Mouse (Mus musculus) Patski (cell line): ENCODE measurements at regions not wholly inside any gene's neighbourhood (a gene's known extent, or its start where the extent isn't known, plus 50 kb on each side); places are given as distances from the start of the nearest gene placed in this dataset.

Experiments
- ATAC-seq: fragments of 100-300 bp; one replicate; pipeline ENCODE4 v1.8.0; 2021
- CTCF ChIA-PET: fragments of 350-600 bp; sonication (Branson Sonifier 250); formaldehyde crosslinking; loops from one replicate; lab custom pipeline; 2022; ENCODE audit warnings: inconsistent platforms; lab: Charles Lee
- POLR2A ChIA-PET: fragments of 350-600 bp; sonication (Branson Sonifier 250); formaldehyde crosslinking; loops from one replicate; lab custom pipeline; 2022; ENCODE audit warnings: antibody characterized with exemption, inconsistent platforms; lab: Charles Lee
- DNase-seq: peaks from one replicate; pipeline ENCODE4 v3.0.0-alpha.2; 2011; ENCODE audit warnings: low read depth, low spot score
- H3K27me3 ChIP-seq: fragments of 371-371 bp; one replicate; pipeline ENCODE4 v1.5.1; 2021
- CTCF ChIP-seq: fragments of 100-300 bp; IDR thresholded peaks from one replicate; pipeline ENCODE4 v1.5.1; 2021
- in situ Hi-C: fragments of 300-500 bp; cut with MboI; formaldehyde crosslinking; loops from 3 replicates; pipeline ENCODE4 v1.11.1; 2018; ENCODE audit warnings: low pct_unique_long_range_greater_than_20kb, mixed read lengths

- ChIA-PET POLR2A (no interaction called here), CTCF (no interaction called here)
- ATAC-seq (no peak), DNase-seq (no peak)
- in situ Hi-C loops, result no loop called here
- H3K27me3 ChIP-seq, result no peaks in the 10 kb centered on the region
- TF ChIP-seq CTCF, result no peak
These were observed 233.7 kb upstream of the Ldb2 start for GRCm38 (mm10) chr5:45033146-45033545.

- ATAC-seq, result no peak
- DNase-seq, result no peak
- in situ Hi-C loops, result no loop called here
- POLR2A ChIA-PET, result no interaction called here
- no peaks in the 10 kb centered on the region for H3K27me3 ChIP-seq
- CTCF ChIA-PET, result no interaction called here
- TF ChIP-seq CTCF, result no peak
These were observed 228.4 kb upstream of the Ldb2 start for GRCm38 (mm10) chr5:45027876-45028275.

GRCm38 (mm10) chr5:45025383-45025782 is 225.9 kb upstream of the Ldb2 start:
- TF ChIP-seq CTCF, result no peak
- DNase-seq (no peak), ATAC-seq (no peak)
- in situ Hi-C loops, result no loop called here
- no peaks in the 10 kb centered on the region for H3K27me3 ChIP-seq
- ChIA-PET POLR2A (no interaction called here), CTCF (no interaction called here)

- CTCF ChIA-PET, result no interaction called here
- TF ChIP-seq CTCF, result no peak
- H3K27me3 ChIP-seq, result peaks cover 3% of the 10 kb centered on the region
- POLR2A ChIA-PET, result no interaction called here
- in situ Hi-C loops, result no loop called here
- ATAC-seq, result no peak
- no peak for DNase-seq
These were observed 208.4 kb upstream of the Ldb2 start for GRCm38 (mm10) chr5:45007930-45008329.

DNA sequence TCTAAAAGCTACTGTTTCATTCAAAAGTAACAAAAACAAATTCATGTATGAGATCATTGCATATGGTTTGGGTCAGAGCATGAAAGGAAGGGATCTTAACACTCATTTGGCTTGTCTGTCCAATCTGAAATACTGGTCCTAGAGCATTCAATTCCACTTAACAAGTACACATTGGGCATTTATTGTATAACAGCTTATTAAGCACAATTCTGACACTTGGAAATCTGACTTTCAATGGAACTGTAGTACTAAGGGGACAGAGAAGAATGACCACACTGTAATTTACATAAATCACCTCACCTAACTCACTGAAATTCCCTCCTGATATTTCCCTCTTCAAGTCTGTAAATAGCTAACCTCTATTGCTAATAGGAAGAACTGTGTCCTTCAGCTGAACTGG is 201.5 kb upstream of the Ldb2 start:
- ChIA-PET CTCF (no interaction called here), POLR2A (no interaction called here)
- in situ Hi-C loops, result no loop called here
- H3K27me3 ChIP-seq, result peaks cover 3% of the 10 kb centered on the region
- no peak for TF ChIP-seq CTCF
- no peak for ATAC-seq
- DNase-seq, result no peak

DNA sequence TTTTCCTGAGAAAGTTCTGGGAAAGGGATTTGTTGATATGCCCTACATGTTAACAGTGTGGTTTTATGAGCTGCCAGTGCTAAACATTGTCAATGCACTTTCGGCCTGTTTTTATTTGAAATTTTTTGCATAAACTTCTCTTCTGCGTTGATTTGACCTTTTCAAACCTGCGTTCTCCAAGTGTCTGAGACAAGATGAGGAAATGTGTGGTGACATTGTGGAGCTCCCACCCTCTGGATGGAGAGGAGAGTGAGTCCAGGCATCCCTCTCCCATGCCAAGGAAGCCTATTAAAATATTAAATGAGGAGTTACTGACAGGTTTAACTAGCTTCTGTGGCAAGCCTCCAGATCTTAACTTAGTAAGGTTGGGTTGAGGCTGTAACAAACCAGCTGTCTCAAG is 199.6 kb upstream of the Ldb2 start:
- POLR2A ChIA-PET, result no interaction called here
- H3K27me3 ChIP-seq, result peaks cover 3% of the 10 kb centered on the region
- ATAC-seq (no peak), DNase-seq (no peak)
- TF ChIP-seq CTCF, result no peak
- in situ Hi-C loops, result no loop called here
- CTCF ChIA-PET, result interaction anchor here (1.1 kb wide), 1 partner anchor 39 kb away, joined by 3 read pairs; no protein-coding TSS in a partner anchor

DNA sequence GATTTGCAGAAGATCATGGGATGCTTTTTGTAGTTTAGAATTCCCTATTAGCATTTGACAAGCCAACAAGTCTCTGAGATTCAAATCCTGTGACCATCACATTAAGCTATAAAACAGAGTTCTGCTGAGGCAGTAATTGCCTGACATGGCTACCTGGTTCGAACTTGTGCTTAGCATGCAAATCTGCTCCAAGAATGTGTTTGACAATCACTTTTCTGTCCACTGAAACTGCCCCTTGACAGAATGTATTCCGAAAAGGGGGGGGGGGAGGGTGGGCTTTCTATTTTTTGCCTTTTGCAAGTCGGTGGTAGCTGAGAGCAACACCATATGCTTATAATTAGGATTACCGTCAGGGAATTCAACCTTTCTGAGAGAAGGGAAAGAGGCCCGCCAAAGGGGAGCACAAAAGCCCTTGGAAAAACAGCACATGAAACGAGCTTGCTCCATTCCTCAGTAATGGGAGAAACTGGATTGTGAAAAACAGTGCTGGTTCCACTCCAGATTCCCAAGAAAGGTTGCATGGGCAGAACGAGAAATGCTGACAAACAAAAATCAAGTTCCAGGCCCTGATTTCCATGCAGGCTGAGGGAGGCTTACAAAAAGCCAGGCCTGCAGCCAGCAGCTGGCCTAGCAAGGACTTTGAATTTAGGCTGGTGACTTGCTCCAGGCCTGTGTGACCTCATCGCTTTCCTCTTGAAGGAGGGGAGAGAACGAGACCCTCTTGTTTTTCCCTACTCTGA is 176.1 kb upstream of the Ldb2 start:
- ATAC-seq (no peak), DNase-seq (no peak)
- TF ChIP-seq CTCF, result no peak
- ChIA-PET CTCF (no interaction called here), POLR2A (no interaction called here)
- in situ Hi-C loops, result no loop called here
- no peaks in the 10 kb centered on the region for H3K27me3 ChIP-seq

DNA sequence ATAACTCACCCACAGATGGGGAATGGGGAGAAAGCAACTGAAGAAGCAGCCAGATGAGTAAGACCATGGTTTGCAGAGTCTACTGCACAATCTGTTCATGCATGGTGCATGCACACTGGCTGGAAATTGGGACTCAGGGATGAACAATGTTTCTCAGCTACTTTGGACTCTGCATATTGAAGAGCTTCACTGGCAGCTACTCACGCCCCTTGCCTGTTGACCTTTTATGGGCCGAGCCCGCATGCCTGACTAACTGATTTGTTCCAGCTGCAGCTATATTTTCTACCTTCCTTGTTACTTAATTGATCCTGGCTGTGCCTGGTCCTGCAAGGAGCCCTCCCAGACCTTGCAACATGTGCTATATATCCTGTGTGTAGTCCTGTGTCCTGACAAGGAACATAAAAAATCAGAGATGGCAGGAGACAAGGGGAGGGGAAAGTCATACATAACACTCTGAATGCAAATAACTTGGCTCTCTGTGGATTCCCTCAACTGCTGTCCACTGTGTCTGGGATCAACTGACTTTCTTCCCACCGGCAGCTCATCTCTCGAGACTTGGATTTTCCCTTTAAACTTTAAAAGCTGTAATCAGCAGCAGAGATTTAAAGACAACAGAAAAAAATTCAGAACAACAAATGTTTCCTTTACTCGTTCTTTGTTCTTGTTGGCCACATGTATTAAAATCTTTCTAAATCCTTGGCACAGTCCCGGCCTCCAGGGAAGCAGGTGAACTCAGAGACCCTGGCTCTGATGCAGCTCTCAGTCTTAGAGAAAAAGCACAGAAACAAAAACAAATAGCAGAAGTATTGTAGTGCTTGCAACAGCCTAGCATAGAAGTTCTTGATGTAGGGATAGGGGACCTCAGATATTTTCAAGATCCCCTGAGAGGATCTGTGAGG is 143.8 kb upstream of the Ldb2 start:
- ATAC-seq (no peak), DNase-seq (no peak)
- CTCF ChIA-PET, result no interaction called here
- no peak for TF ChIP-seq CTCF
- in situ Hi-C loops, result no loop called here
- POLR2A ChIA-PET, result no interaction called here
- H3K27me3 ChIP-seq, result no peaks in the 10 kb centered on the region

DNA sequence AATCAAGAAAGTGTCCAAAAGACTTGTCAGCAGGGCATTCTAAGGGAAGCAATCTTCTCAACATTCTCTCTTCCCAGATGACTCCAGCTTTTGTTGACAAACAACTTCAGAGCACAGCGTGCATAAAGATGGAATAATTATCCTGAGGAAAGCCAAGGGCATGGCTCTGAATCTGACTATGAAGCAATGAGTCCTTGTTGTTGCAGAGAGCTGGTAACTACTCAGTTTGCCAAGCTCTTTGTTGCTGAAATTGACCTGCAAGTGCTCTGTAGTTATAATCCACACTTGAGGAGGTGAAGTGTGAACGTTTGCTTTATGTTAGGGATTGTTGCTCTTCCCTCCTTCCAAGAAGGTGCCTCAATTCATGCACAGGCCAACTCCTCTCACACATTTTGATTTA is 143.1 kb upstream of the Ldb2 start:
- in situ Hi-C loops, result no loop called here
- DNase-seq, result no peak
- no peaks in the 10 kb centered on the region for H3K27me3 ChIP-seq
- ATAC-seq, result no peak
- ChIA-PET CTCF (no interaction called here), POLR2A (no interaction called here)
- no peak for TF ChIP-seq CTCF

GRCm38 (mm10) chr5:44925476-44925875 is 126.0 kb upstream of the Ldb2 start:
- POLR2A ChIA-PET, result no interaction called here
- no peaks in the 10 kb centered on the region for H3K27me3 ChIP-seq
- CTCF ChIA-PET, result interaction anchor here (0.7 kb wide), 1 partner anchor 166 kb away, joined by 3 read pairs; no protein-coding TSS in a partner anchor
- TF ChIP-seq CTCF, result no peak
- in situ Hi-C loops, result no loop called here
- ATAC-seq, result no peak
- no peak for DNase-seq

DNA sequence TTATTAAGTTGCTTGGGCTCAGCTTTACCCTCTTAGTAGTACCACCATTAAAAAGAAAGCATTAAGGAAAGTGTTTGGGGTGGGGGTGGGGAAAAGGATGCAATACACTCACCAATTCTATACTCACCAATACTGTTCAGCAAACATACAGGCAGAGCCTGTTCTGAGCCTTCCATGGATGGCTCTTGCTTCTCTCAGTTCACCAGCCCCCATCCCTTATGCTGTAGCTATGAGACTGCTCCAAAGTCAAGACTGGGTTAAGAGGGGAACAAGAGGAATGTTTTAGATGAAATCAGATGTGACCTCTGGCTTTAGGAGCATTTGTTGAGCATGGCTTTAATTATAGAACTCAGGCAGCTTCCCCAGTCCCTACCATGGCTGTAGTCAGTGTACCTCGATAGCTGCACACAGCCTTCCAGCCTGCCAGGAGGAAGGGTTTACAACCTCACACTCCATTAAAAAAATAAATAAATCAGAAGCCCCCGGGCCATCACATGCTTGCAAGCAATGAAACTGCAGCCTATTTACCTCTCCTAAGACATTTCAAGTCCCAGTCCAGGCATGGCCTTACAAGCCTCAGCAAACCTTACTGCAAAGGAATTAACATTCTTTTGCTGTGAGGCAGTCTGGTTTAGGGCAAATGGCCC is 122.8 kb upstream of the Ldb2 start:
- TF ChIP-seq CTCF, result no peak
- POLR2A ChIA-PET, result no interaction called here
- in situ Hi-C loops, result no loop called here
- DNase-seq, result no peak
- no peaks in the 10 kb centered on the region for H3K27me3 ChIP-seq
- ATAC-seq, result no peak
- CTCF ChIA-PET, result no interaction called here
